Comparison of ENCODE assay signal across 10 mouse cellular contexts in the genomic region with DNA sequence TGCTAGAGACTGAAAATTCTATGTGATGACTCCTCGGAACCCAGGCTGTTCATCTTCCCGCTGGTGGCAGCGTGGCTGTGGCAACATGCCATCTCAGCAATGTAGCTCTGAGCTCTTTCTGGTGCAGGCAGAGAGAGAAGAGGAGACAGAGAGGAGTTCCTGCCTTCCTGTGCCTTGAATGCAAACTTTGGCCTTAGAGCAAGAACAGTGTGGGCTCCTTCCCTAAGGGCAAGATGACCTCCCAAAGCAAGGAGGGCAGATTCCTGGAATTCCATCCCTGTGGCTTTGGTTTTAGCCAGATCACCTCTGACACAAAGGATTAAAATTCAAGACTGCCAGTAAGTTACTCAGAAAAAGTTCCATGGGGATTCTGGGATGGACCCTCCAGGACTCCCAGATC. TPM values are rescaled to one million over a fixed set of nuclear protein-coding genes. Genes with fewer than 3 reads are reported as not detected.
DNase-seq lines count a peak whose midpoint lies in the region; ATAC-seq lines count a peak whose summit lies in the region.
"Had no signal": no experiment of that assay in that cellular context is flagged by ENCODE, and none has a peak within 500 bp of the region (broad histone marks: within the 10 kb centered on the region; RNA-seq: fewer than 3 reads in every experiment).

No protein-coding gene starts in this region.

- H3K4me1 ChIP-seq in forebrain, embryonic 11.5 days (replicated peaks; ENCODE audit: control insufficient read depth, insufficient read depth, low read length) = peaks cover 9% of the 10 kb centered on the region; the same call in 1 of the 2 replicates
- H3K4me1 ChIP-seq in forebrain, embryonic 14.5 days (ENCODE audit: control insufficient read depth, insufficient read depth, low read length) = peaks cover 5% of the 10 kb centered on the region; the same call in 1 of the 2 replicates
- H3K4me1 ChIP-seq in intestine, embryonic 15.5 days (replicated peaks) = peaks cover 2% of the 10 kb centered on the region; the same call in 1 of the 2 replicates
- H3K4me1 ChIP-seq: liver, embryonic 13.5 days had no signal

- no peak for ATAC-seq in forebrain, embryonic 11.5 days (replicated peaks; ENCODE audit: low FRiP score)
- ATAC-seq in forebrain, embryonic 14.5 days = no peak
- ATAC-seq in intestine, embryonic 15.5 days = no peak

- WGBS in forebrain, embryonic 11.5 days = 53% methylated on average over 3 of the region's 3 CpGs
- 58% methylated on average over 3 of the region's 3 CpGs for WGBS in forebrain, embryonic 14.5 days
- WGBS in intestine, embryonic 15.5 days = 60% methylated on average over 3 of the region's 3 CpGs

- H3K4me2 ChIP-seq in forebrain, embryonic 11.5 days (ENCODE audit: low read depth, low read length, severe bottlenecking) = no peak overlapping the region
- no peak overlapping the region for H3K4me2 ChIP-seq in forebrain, embryonic 14.5 days (ENCODE audit: low read length)
- H3K4me2 ChIP-seq in intestine, embryonic 15.5 days (replicated peaks) = no peak overlapping the region
- H3K4me2 ChIP-seq: heart, embryonic 13.5 days; liver, embryonic 13.5 days had no signal

- H3K9ac ChIP-seq in forebrain, embryonic 11.5 days (ENCODE audit: low read length) = no peak overlapping the region
- H3K9ac ChIP-seq in forebrain, embryonic 14.5 days (ENCODE audit: low read length) = no peak overlapping the region
- H3K9ac ChIP-seq in intestine, embryonic 15.5 days = no peak overlapping the region
- H3K9ac ChIP-seq: heart, embryonic 13.5 days; liver, embryonic 13.5 days had no signal

- H3K4me3 ChIP-seq in forebrain, embryonic 11.5 days (ENCODE audit: low read depth, low read length) = no peak overlapping the region
- no peak overlapping the region for H3K4me3 ChIP-seq in forebrain, embryonic 14.5 days (ENCODE audit: low read depth, low read length)
- no peak overlapping the region for H3K4me3 ChIP-seq in intestine, embryonic 15.5 days (replicated peaks)
- H3K4me3 ChIP-seq: heart, embryonic 13.5 days; liver, embryonic 13.5 days had no signal

- H3K27ac ChIP-seq in forebrain, embryonic 11.5 days (ENCODE audit: low read depth, low read length) = no peak overlapping the region; the same call in 1 of the 2 replicates
- H3K27ac ChIP-seq in forebrain, embryonic 14.5 days (ENCODE audit: low read depth, low read length) = no peak overlapping the region
- no peak overlapping the region for H3K27ac ChIP-seq in intestine, embryonic 15.5 days
- H3K27ac ChIP-seq: heart, embryonic 13.5 days; liver, embryonic 13.5 days had no signal

- no peaks in the 10 kb centered on the region for H3K9me3 ChIP-seq in forebrain, embryonic 11.5 days (ENCODE audit: control insufficient read depth, low read length)
- no peaks in the 10 kb centered on the region for H3K9me3 ChIP-seq in forebrain, embryonic 14.5 days (replicated peaks; ENCODE audit: control insufficient read depth, low read length)
- H3K9me3 ChIP-seq in intestine, embryonic 15.5 days = no peaks in the 10 kb centered on the region
- H3K9me3 ChIP-seq: heart, embryonic 13.5 days; liver, embryonic 13.5 days had no signal

- DNase-seq in forebrain, embryonic 11.5 days (ENCODE audit: low spot score) = peak; percentile 49
- DNase-seq in forebrain, embryonic 14.5 days (ENCODE audit: low spot score) = no peak
- DNase-seq in 3T3-L1 (ENCODE audit: low read depth, low spot score) = peak; percentile 91
- peak; percentile 46 for DNase-seq in adrenal gland, postnatal 14 days
- DNase-seq in kidney, adult 8-10 months = peak; percentile 31 to 62
- no peak for DNase-seq in B cell, adult 2 months
- no peak for DNase-seq in urinary bladder, adult 18-20 months (ENCODE audit: low spot score in 2 of 2)
- DNase-seq: liver, embryonic 13.5 days had no signal

- H3K27me3 ChIP-seq in forebrain, embryonic 11.5 days (ENCODE audit: control insufficient read depth, insufficient read depth, low read length) = no peaks in the 10 kb centered on the region
- no peaks in the 10 kb centered on the region for H3K27me3 ChIP-seq in forebrain, embryonic 14.5 days (replicated peaks; ENCODE audit: control insufficient read depth, insufficient read depth, low read length)
- H3K27me3 ChIP-seq in intestine, embryonic 15.5 days (replicated peaks) = no peaks in the 10 kb centered on the region
- H3K27me3 ChIP-seq: heart, embryonic 13.5 days; liver, embryonic 13.5 days had no signal

- H3K36me3 ChIP-seq in forebrain, embryonic 11.5 days (ENCODE audit: control insufficient read depth, insufficient read depth, low read length) = no peaks in the 10 kb centered on the region
- no peaks in the 10 kb centered on the region for H3K36me3 ChIP-seq in forebrain, embryonic 14.5 days (ENCODE audit: control insufficient read depth, insufficient read depth, low read length)
- H3K36me3 ChIP-seq in intestine, embryonic 15.5 days = no peaks in the 10 kb centered on the region
- H3K36me3 ChIP-seq: heart, embryonic 13.5 days; liver, embryonic 13.5 days had no signal

RNA-seq across cellular contexts. Expression of a gene that starts 40.4 kb away (rescaled TPM):
- polyA plus RNA-seq in forebrain, embryonic 11.5 days (2014; fragmentation: Nextera tagmentation; extraction: Ambion mirVana) = 21.0 and 23.7 TPM in 2 replicates
- 12.1 and 12.7 TPM in 2 replicates for polyA plus RNA-seq in forebrain, embryonic 14.5 days (2014; fragmentation: Nextera tagmentation; extraction: Ambion mirVana)
- total RNA-seq in adrenal gland, postnatal 14 days (2021) = 2.5 and 3.4 TPM in 2 replicates
- polyA plus RNA-seq in intestine, embryonic 15.5 days (2015; fragmentation: Nextera tagmentation; extraction: Ambion mirVana) = 7.9 and 8.2 TPM in 2 replicates

Comparison
In these comparisons a context has a peak if more than half of its experiments do, and no peak if none do; other contexts are left out.
1. DNase-seq: peak in forebrain, embryonic 11.5 days (single experiment), 3T3-L1 (single experiment), adrenal gland, postnatal 14 days (single experiment) and kidney, adult 8-10 months (2 of 2); none in forebrain, embryonic 14.5 days (single experiment), B cell, adult 2 months (0 of 2) and urinary bladder, adult 18-20 months (0 of 2).